Mouse (Mus musculus) olfactory bulb, adult 2 months (tissue): ENCODE data around the gene Foxp1. TPM values are rescaled to one million over a fixed set of nuclear protein-coding genes. Genes with fewer than 3 reads are reported as not detected.

ENCODE experiments used
- H3K27ac ChIP-seq: fragments of 200-500 bp; 2 replicates; pipeline ENCODE4 v1.5.1; 2012; ENCODE audit warnings: low read depth, low read length; ENCODE audit not compliant: insufficient read depth
- H3K4me1 ChIP-seq: fragments of 200-500 bp; 2 replicates; pipeline ENCODE4 v1.6.1; 2012; ENCODE audit warnings: low read length; ENCODE audit not compliant: control insufficient read depth, insufficient read depth
- H3K4me3 ChIP-seq: fragments of 200-500 bp; 2 replicates; pipeline ENCODE4 v1.5.1; 2012; ENCODE audit warnings: mild to moderate bottlenecking, low read depth, low read length, moderate library complexity; ENCODE audit not compliant: insufficient read depth
- CTCF ChIP-seq: fragments of 200-500 bp; IDR thresholded peaks from 2 replicates; pipeline ENCODE4 v1.5.1; 2012; ENCODE audit warnings: low read depth, mild to moderate bottlenecking, low read length, moderate library complexity; ENCODE audit not compliant: insufficient read depth
- POLR2A ChIP-seq: fragments of 200-500 bp; IDR thresholded peaks from 2 replicates; pipeline ENCODE4 v1.6.1; 2012; ENCODE audit warnings: mild to moderate bottlenecking, low read depth, low read length, moderate library complexity; ENCODE audit not compliant: insufficient read depth
- WGBS: fragments of 180-500 bp; shearing (Covaris S2); methylation state at CpG from one replicate; pipeline ENCODE4 v1.1.7; 2018; 5-methylcytosine and 5-hydroxymethylcytosine counted together
- polyA plus RNA-seq: library from polyadenylated mRNA; stranded (reverse); fragments of >200 nt; gene quantifications from 2 replicates; pipeline ENCODE4 v1.2.4, GENCODE M21; 2012; ENCODE audit warnings: low replicate concordance; ENCODE audit not compliant: missing spikeins, insufficient read depth, insufficient read length

The Foxp1 gene
- polyA plus RNA-seq, 1 experiment, result not detected

DNA sequence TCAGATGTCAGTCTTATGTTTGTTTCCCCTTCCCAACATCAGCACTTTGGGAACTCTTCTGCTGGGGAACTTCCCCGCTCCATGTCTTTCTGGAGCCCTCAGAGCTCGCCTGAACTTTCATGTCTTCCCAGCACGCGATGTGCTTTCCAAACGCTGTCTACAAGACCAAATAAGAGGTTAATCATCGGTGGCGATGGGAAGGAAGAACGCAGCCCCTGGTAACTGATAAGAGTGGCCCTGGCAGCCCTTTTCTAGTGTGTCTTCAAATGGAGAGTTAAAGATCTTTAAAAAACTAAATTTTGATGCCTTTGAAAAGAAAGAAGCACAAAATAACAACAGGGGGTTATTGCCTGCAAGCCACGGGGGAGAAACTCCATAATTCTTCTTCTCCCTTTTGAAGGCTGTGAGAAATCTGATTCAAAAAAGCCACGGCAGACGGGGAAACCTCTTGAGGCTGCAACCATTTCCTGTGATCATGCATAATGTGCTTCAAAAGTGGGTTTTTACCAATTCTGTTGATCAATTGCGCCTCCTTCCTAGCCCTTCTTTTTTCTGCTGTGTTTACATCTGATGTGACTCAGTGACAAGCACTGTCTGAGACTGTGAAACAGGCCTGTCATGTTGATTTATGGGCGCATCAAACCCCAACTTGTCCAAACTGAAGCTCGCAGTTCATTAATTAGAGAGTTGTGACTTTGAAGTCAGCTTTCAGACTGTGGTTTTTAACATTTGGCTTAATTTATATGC lies 509.2 kb downstream of the Foxp1 start:
- no peak for TF ChIP-seq POLR2A
- TF ChIP-seq CTCF, result no peak
- Histone ChIP-seq H3K4me3 (no peak overlapping the region), H3K4me1 (peaks cover 5% of the 10 kb centered on the region; the same call in 1 of the 2 replicates), H3K27ac (no peak overlapping the region)
- 67% methylated on average over 14 of the region's 14 CpGs for WGBS

DNA sequence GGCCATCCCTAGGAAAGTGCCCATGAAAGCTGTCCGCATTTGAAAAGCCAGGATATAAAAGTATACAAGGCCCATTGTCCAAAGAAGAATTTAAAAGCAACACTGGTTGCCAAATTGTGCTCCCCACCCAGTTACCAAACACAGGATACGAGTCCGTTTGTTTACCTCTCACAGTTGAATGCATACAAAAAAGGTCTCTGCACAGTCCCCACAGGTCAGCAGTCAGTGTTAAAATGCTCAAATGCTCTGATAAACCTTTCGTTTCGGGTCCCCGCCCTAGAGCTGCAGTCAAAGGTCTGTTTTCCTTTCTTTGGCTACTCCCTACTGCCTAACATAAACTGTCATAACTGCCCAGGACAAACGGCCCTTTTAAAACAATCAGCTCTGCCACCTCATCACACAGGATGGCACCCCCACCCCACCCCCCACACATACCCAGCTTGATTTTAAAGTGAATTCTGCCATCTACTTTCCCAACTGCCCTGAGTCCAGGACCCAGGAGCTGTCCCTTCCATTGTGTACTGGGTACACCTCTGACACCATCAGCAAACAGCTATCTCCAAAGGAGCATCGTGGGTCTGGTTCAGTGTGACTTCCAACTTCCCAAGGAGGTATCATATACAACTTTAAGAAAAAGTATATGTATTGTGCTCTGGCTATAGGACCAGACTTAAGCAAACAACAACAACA lies 510.5 kb downstream of the Foxp1 start:
- Histone ChIP-seq H3K4me1 (peaks cover 5% of the 10 kb centered on the region; the same call in 1 of the 2 replicates), H3K4me3 (no peak overlapping the region), H3K27ac (no peak overlapping the region)
- no peak for TF ChIP-seq CTCF
- TF ChIP-seq POLR2A, result no peak
- 93% methylated on average over 8 of the region's 8 CpGs for WGBS

DNA sequence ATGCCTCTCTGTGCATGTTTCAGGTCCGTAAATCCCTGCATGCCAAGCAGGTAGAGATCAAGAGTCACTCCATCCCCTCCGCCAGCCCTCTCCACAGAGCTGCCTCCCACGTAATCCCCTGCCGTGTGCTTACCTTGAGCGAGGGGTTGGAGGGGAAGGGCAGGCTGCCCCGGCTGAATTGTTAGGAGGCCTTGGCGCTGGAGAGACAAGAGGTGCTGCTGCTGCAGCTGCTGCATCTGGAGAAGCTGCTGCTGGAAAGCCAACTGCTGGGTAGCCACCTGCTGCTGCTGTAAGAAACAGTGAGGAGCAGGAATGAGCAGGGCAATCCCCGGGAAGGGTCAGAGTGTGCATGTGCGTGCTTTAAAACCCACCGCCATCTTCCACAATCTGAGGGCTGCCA lies 512.8 kb downstream of the Foxp1 start:
- Histone ChIP-seq H3K4me1 (peaks cover 5% of the 10 kb centered on the region; the same call in 1 of the 2 replicates), H3K27ac (no peak overlapping the region), H3K4me3 (no peak overlapping the region)
- WGBS, result 82% methylated on average over 10 of the region's 10 CpGs
- no peak for TF ChIP-seq CTCF
- no peak for TF ChIP-seq POLR2A

DNA sequence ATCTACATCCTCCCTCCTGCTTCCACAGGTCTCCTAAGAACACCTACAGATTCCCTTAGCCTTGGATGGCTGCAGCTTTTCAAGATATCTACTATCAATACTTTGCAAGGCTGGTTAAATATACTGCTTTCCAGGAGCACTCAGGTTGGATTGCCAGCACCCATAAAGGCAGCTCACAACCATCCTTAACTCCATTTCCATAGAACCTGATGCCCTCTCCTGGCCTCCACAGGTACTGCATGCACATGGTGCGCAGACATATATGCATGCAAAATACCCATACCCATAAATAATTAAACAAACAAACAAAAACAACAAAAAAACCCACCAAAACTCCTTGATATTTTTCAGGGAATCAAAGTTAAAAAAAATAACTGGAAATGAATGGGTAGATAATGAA lies 514.0 kb downstream of the Foxp1 start:
- WGBS, result 100% methylated on average over 1 of the region's 1 CpGs
- Histone ChIP-seq H3K4me3 (no peak overlapping the region), H3K27ac (no peak overlapping the region), H3K4me1 (no peaks in the 10 kb centered on the region)
- TF ChIP-seq POLR2A (no peak), CTCF (no peak)

DNA sequence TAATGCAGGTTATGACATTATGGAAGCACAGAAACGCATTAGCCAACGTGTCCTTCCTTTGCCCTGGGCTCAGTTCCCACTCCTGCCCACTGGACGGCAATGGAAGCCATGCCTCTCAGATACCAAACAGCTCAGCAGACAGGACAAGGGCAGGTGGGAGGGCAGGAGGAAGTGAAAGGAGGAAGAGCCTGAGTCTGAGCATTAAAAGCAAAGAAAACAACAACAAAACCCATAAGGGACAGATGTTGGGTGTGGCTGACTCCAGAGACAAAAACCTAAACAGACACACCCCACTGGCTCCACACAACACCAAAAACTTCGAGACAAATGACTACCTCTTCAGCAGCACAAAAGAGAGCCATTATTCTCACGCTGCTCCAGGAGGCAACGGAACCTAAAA lies 515.0 kb downstream of the Foxp1 start:
- H3K4me3 ChIP-seq, result no peak overlapping the region
- H3K27ac ChIP-seq, result no peak overlapping the region
- no peaks in the 10 kb centered on the region for H3K4me1 ChIP-seq
- TF ChIP-seq CTCF (no peak), POLR2A (no peak)
- WGBS, result 82% methylated on average over 6 of the region's 6 CpGs

DNA sequence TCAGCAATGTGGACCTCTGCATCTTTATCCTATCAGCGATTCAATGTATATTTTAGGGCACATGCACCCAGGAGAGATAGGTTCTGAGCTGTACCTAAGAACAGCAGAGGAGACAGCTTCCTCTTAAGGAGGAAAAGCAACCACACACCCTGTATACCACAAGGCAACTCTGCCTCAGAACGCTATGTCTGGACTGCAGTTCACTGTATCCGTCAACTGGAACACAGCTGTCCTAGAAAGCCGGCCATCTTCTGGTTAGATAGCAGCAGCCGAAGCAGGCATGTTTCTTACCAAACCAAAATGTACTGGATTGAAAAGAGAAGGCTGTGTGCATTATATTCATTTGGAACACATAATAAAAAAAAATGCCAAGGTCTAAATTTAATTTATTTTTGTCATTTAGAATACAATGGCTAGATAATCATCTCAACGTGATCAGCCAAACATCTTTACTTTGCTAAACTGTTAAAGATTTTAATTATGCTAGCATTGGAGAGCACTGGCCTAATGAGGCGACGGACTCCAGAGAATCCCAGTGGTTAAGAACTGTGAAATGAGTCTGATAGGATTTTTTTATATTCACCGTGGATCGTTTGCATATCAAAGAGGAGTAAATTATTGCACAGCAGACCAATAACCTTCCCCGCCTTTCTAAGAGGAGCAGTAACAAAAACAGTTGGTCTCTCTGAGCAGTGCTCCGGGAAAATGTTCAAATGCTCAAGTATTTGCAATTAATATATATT lies 518.1 kb downstream of the Foxp1 start:
- no peak overlapping the region for H3K27ac ChIP-seq
- TF ChIP-seq CTCF (no peak), POLR2A (no peak)
- no peak overlapping the region for H3K4me3 ChIP-seq
- WGBS, result 82% methylated on average over 12 of the region's 12 CpGs
- H3K4me1 ChIP-seq, result peaks cover 6% of the 10 kb centered on the region; the same call in 1 of the 2 replicates

DNA sequence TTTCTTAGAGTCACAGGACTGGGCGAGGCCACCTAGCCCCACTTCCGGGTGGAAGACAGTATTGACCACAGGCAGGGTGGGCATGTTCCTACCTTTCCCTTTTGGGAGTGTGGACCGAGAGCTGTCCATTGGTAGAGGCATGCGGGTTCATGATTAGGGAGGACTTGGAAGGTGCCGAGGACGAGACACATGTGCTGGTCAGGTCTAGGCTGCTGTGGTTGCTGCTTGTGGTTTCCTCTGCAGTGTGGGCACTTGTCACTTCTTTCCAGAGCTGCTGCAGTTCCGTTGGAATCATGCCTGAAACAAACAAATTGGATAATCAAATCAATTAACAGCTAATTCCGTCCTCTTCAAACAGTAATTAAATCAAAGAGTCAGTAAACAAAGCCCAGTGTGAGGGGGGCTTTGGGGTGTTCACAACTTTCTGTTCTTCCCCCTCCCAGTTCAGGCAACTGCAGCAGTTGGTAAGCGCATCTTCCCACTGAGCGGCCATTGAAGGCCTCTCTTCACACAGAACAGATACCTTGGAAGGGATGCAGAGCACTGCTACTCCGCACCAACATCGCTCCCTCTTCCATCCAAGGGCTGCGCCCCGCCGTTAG lies 519.3 kb downstream of the Foxp1 start:
- Histone ChIP-seq H3K27ac (no peak overlapping the region), H3K4me3 (no peak overlapping the region), H3K4me1 (peaks cover 11% of the 10 kb centered on the region)
- WGBS, result 93% methylated on average over 15 of the region's 15 CpGs
- TF ChIP-seq CTCF, result no peak
- no peak for TF ChIP-seq POLR2A

DNA sequence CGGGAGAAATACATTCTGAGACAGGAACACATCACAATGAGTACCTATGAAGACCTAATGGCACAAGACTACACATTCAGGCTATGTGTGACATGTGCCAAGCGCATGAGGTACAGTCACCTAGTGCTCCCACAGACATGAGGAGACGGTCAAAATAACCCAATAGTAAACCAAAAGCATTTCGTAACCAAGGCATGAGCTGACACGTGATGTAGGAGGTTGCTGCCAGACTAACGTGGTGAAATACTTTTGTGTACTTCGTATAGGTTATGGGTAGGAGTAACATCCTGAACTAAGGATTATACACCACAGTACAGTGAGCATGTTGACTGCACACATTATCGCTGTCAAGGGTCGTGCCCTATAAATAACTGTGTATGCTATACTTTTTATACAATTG lies 520.9 kb downstream of the Foxp1 start:
- H3K4me3 ChIP-seq, result no peak overlapping the region
- TF ChIP-seq CTCF, result no peak
- no peak for TF ChIP-seq POLR2A
- WGBS, result 95% methylated on average over 9 of the region's 9 CpGs
- H3K27ac ChIP-seq, result no peak overlapping the region
- peaks cover 11% of the 10 kb centered on the region for H3K4me1 ChIP-seq
